Mouse (Mus musculus) intestine, embryonic 15.5 days (tissue): ENCODE results near the gene Nrg3. TPM values are rescaled to one million over a fixed set of nuclear protein-coding genes. Genes with fewer than 3 reads are reported as not detected.
A peak's percentile ranks its signal among the peaks of the same experiment; 100 is the strongest.

Experiments used
- ATAC-seq: fragments of 200-750 bp; cut with Nextera tagmentation; 2 replicates; pipeline ENCODE4 v1.8.0; 2017; ENCODE audit warnings: moderate TSS enrichment, moderate library complexity
- H3K27ac ChIP-seq: fragments of 300-500 bp; sonication (generic); 2 replicates; pipeline ENCODE4 v1.5.1; 2015; ENCODE audit warnings: mild to moderate bottlenecking, inconsistent platforms
- H3K27me3 ChIP-seq: fragments of 300-500 bp; sonication (generic); replicated peaks from 2 replicates; pipeline ENCODE4 v1.6.1; 2015; ENCODE audit warnings: inconsistent platforms
- H3K36me3 ChIP-seq: fragments of 300-500 bp; sonication (generic); 2 replicates; pipeline ENCODE4 v1.6.1; 2015; ENCODE audit warnings: inconsistent platforms
- H3K4me1 ChIP-seq: fragments of 300-500 bp; sonication (generic); replicated peaks from 2 replicates; pipeline ENCODE4 v1.6.1; 2015; ENCODE audit warnings: inconsistent platforms
- H3K4me2 ChIP-seq: fragments of 300-500 bp; sonication (generic); replicated peaks from 2 replicates; pipeline ENCODE4 v1.6.1; 2015; ENCODE audit warnings: mild to moderate bottlenecking, inconsistent platforms
- H3K4me3 ChIP-seq: fragments of 300-500 bp; sonication (generic); replicated peaks from 2 replicates; pipeline ENCODE4 v1.5.1; 2015; ENCODE audit warnings: inconsistent platforms
- H3K9ac ChIP-seq: fragments of 300-500 bp; sonication (generic); 2 replicates; pipeline ENCODE4 v1.6.1; 2015; ENCODE audit warnings: inconsistent platforms
- H3K9me3 ChIP-seq: fragments of 300-500 bp; sonication (generic); 2 replicates; pipeline ENCODE4 v1.6.1; 2016; ENCODE audit warnings: inconsistent platforms
- WGBS: fragments of 180-500 bp; shearing (Covaris S2); methylation state at CpG from one replicate; pipeline ENCODE4 v1.1.7; 2015; 5-methylcytosine and 5-hydroxymethylcytosine counted together
- polyA plus RNA-seq: library from polyadenylated mRNA; unstranded; fragments of >200 nt; fragmentation: Nextera tagmentation; extraction: Ambion mirVana; gene quantifications from 2 replicates; pipeline ENCODE4 v1.2.1, GENCODE M21; 2015

The Nrg3 gene
- 0.36 and 0.53 TPM in 2 replicates for polyA plus RNA-seq

- WGBS = under 1% methylated on average over 97 of the region's 121 CpGs
- Histone ChIP-seq H3K9ac (peak within 1 kb of the TSS; percentile 6; the same call in 1 of the 2 replicates), H3K27me3 (peaks cover 50% of the 10 kb centered on the region)
Observed at GRCm38 (mm10) chr14:39472790-39473761, at the start of gene Nrg3. Gene Nrg3, minus strand, starts transcription at chr14:39473088.

GRCm38 (mm10) chr14:39508956-39509355 is 36.1 kb upstream of the Nrg3 start:
- H3K27me3 ChIP-seq = no peaks in the 10 kb centered on the region
- no peak overlapping the region for H3K27ac ChIP-seq
- H3K9ac ChIP-seq = no peak overlapping the region
- no peak overlapping the region for H3K4me3 ChIP-seq
- H3K4me2 ChIP-seq = no peak overlapping the region
- H3K36me3 ChIP-seq = no peaks in the 10 kb centered on the region
- ATAC-seq = no peak
- WGBS = 78% methylated on average over 1 of the region's 1 CpGs
- no peaks in the 10 kb centered on the region for H3K9me3 ChIP-seq
- no peaks in the 10 kb centered on the region for H3K4me1 ChIP-seq

More at GRCm38 (mm10) chr14:39472790-39473761, at the start of gene Nrg3:
- ATAC-seq = peak; percentile 87
- H3K4me2 ChIP-seq = peak within 1 kb of the TSS; percentile 87
- peaks cover 11% of the 10 kb centered on the region; the same call in 1 of the 2 replicates for H3K4me1 ChIP-seq
- no peak within 1 kb of the TSS for H3K27ac ChIP-seq
- peak within 1 kb of the TSS; percentile 46 for H3K4me3 ChIP-seq
- no peaks in the 10 kb centered on the region for H3K9me3 ChIP-seq
- H3K36me3 ChIP-seq = no peaks in the 10 kb centered on the region

GRCm38 (mm10) chr14:39473771-39474211 is 903 bp upstream of the Nrg3 start:
- 1% methylated on average over 27 of the region's 27 CpGs for WGBS
- Histone ChIP-seq H3K36me3 (no peaks in the 10 kb centered on the region), H3K9ac (no peak overlapping the region), H3K27me3 (peaks cover 50% of the 10 kb centered on the region), H3K4me3 (peak overlapping the region; percentile 46), H3K4me2 (peak overlapping the region; percentile 87), H3K4me1 (peaks cover 11% of the 10 kb centered on the region; the same call in 1 of the 2 replicates), H3K9me3 (no peaks in the 10 kb centered on the region), H3K27ac (no peak overlapping the region)
- ATAC-seq = no peak

- Histone ChIP-seq H3K9me3 (no peaks in the 10 kb centered on the region), H3K27me3 (peaks cover 50% of the 10 kb centered on the region), H3K4me3 (peak overlapping the region; percentile 46), H3K27ac (no peak overlapping the region), H3K9ac (peak overlapping the region; percentile 6; the same call in 1 of the 2 replicates), H3K4me2 (peak overlapping the region; percentile 87), H3K4me1 (peaks cover 11% of the 10 kb centered on the region; the same call in 1 of the 2 replicates), H3K36me3 (no peaks in the 10 kb centered on the region)
- WGBS = 4% methylated on average over 43 of the region's 56 CpGs
- ATAC-seq = peak; percentile 31; the same call in 1 of the 2 replicates
Observed at GRCm38 (mm10) chr14:39472146-39472751, 639 bp downstream of the Nrg3 start.

- H3K9me3 ChIP-seq = no peaks in the 10 kb centered on the region
- no peaks in the 10 kb centered on the region for H3K36me3 ChIP-seq
- no peak for ATAC-seq
- no peak overlapping the region for H3K9ac ChIP-seq
- peaks cover 50% of the 10 kb centered on the region for H3K27me3 ChIP-seq
- peaks cover 11% of the 10 kb centered on the region; the same call in 1 of the 2 replicates for H3K4me1 ChIP-seq
- WGBS = 10% methylated on average over 12 of the region's 12 CpGs
- peak overlapping the region; percentile 87; the same call in 1 of the 2 replicates for H3K4me2 ChIP-seq
- H3K4me3 ChIP-seq = peak overlapping the region; percentile 46; the same call in 1 of the 2 replicates
- no peak overlapping the region for H3K27ac ChIP-seq
Observed at GRCm38 (mm10) chr14:39471236-39471981, 1.5 kb downstream of the Nrg3 start.

GRCm38 (mm10) chr14:39445501-39445900 is 27.4 kb downstream of the Nrg3 start:
- H3K27me3 ChIP-seq = no peaks in the 10 kb centered on the region
- ATAC-seq = no peak
- no peaks in the 10 kb centered on the region for H3K9me3 ChIP-seq
- 79% methylated on average over 1 of the region's 1 CpGs for WGBS
- H3K4me3 ChIP-seq = no peak overlapping the region
- no peak overlapping the region for H3K27ac ChIP-seq
- no peaks in the 10 kb centered on the region for H3K4me1 ChIP-seq
- H3K4me2 ChIP-seq = no peak overlapping the region
- H3K9ac ChIP-seq = no peak overlapping the region
- no peaks in the 10 kb centered on the region for H3K36me3 ChIP-seq

GRCm38 (mm10) chr14:39428503-39428902 is 44.4 kb downstream of the Nrg3 start:
- no peak for ATAC-seq
- Histone ChIP-seq H3K9ac (no peak overlapping the region), H3K27me3 (no peaks in the 10 kb centered on the region), H3K9me3 (no peaks in the 10 kb centered on the region), H3K27ac (no peak overlapping the region), H3K4me2 (no peak overlapping the region), H3K4me3 (no peak overlapping the region), H3K4me1 (no peaks in the 10 kb centered on the region), H3K36me3 (no peaks in the 10 kb centered on the region)
- 86% methylated on average over 5 of the region's 5 CpGs for WGBS

GRCm38 (mm10) chr14:39421874-39422273 is 51.0 kb downstream of the Nrg3 start:
- H3K27ac ChIP-seq = no peak overlapping the region
- no peaks in the 10 kb centered on the region for H3K36me3 ChIP-seq
- H3K4me2 ChIP-seq = no peak overlapping the region
- H3K9me3 ChIP-seq = no peaks in the 10 kb centered on the region
- H3K27me3 ChIP-seq = no peaks in the 10 kb centered on the region
- H3K9ac ChIP-seq = no peak overlapping the region
- H3K4me3 ChIP-seq = no peak overlapping the region
- no peak for ATAC-seq
- WGBS = 74% methylated on average over 1 of the region's 1 CpGs
- no peaks in the 10 kb centered on the region for H3K4me1 ChIP-seq

- Histone ChIP-seq H3K4me2 (no peak overlapping the region), H3K4me1 (no peaks in the 10 kb centered on the region), H3K9me3 (no peaks in the 10 kb centered on the region), H3K4me3 (no peak overlapping the region), H3K9ac (no peak overlapping the region), H3K36me3 (no peaks in the 10 kb centered on the region), H3K27me3 (no peaks in the 10 kb centered on the region), H3K27ac (no peak overlapping the region)
- no peak for ATAC-seq
- WGBS = 73% methylated on average over 9 of the region's 9 CpGs
Observed at GRCm38 (mm10) chr14:39413270-39413669, 59.6 kb downstream of the Nrg3 start.

GRCm38 (mm10) chr14:39386845-39387244 is 86.0 kb downstream of the Nrg3 start:
- no peak overlapping the region for H3K9ac ChIP-seq
- no peaks in the 10 kb centered on the region for H3K4me1 ChIP-seq
- ATAC-seq = no peak
- no peak overlapping the region for H3K4me3 ChIP-seq
- H3K9me3 ChIP-seq = no peaks in the 10 kb centered on the region
- no peak overlapping the region for H3K4me2 ChIP-seq
- no peaks in the 10 kb centered on the region for H3K36me3 ChIP-seq
- H3K27ac ChIP-seq = no peak overlapping the region
- no peaks in the 10 kb centered on the region for H3K27me3 ChIP-seq

- H3K27ac ChIP-seq = no peak overlapping the region
- H3K9ac ChIP-seq = no peak overlapping the region
- no peaks in the 10 kb centered on the region for H3K4me1 ChIP-seq
- H3K9me3 ChIP-seq = no peaks in the 10 kb centered on the region
- no peak overlapping the region for H3K4me3 ChIP-seq
- ATAC-seq = no peak
- H3K4me2 ChIP-seq = no peak overlapping the region
- no peaks in the 10 kb centered on the region for H3K27me3 ChIP-seq
- no peaks in the 10 kb centered on the region for H3K36me3 ChIP-seq
Observed at GRCm38 (mm10) chr14:39381321-39381720, 91.6 kb downstream of the Nrg3 start.

GRCm38 (mm10) chr14:39373220-39373619 is 99.7 kb downstream of the Nrg3 start:
- Histone ChIP-seq H3K27ac (no peak overlapping the region), H3K4me3 (no peak overlapping the region), H3K4me1 (no peaks in the 10 kb centered on the region), H3K27me3 (no peaks in the 10 kb centered on the region), H3K9me3 (no peaks in the 10 kb centered on the region), H3K9ac (no peak overlapping the region), H3K36me3 (no peaks in the 10 kb centered on the region), H3K4me2 (no peak overlapping the region)
- no peak for ATAC-seq
- 66% methylated on average over 1 of the region's 1 CpGs for WGBS
